Mouse (Mus musculus): ENCODE data around the gene Rnf216.

The Rnf216 gene

DNA sequence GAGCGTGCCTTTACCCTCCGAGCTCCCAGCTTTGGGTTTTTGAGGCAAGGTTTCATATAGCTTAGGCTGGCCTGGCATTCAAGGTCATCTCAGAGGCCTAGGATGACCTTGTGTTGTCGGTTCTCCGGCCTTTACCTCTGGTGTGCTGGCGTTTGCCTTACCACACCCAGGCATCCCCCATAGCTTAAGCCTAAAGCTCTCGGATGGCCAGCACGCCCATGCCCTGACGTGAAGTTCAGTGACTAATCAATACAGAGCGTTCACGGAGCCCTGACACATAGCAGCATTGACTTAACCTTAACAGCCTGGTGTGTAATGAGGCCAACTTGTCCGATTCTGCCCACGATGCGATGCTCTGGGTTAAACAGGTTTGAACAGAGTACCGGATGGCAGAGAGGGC lies 154.3 kb downstream of the Rnf216 start:
- DNase-seq: no peak

- no peak for DNase-seq
Observed at GRCm38 (mm10) chr5:142956956-142957703, 155.7 kb downstream of the Rnf216 start.

DNA sequence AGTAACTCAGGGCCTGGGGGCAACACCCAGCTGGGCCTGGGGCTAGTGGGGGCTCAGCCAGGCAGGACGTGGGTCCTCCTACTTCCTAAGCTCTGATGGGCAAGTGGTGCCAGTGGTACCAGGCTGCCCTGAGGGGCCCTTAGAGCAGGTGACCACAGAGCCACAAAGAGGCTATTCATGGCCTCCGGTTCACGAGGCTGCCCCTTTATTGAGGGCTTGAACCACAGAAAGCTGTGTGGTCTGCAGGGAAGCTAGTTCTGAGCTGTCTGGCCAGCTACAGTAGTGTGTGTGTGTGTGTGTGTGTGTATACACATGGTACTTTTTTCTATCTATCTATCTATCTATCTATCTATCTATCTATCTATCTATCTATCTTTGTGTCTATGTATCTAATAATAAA lies 159.2 kb downstream of the Rnf216 start:
- no peak for DNase-seq

- DNase-seq: no peak
Observed at GRCm38 (mm10) chr5:142950405-142950804, 162.4 kb downstream of the Rnf216 start.

- no peak for DNase-seq
Observed at GRCm38 (mm10) chr5:142949580-142949979, 163.2 kb downstream of the Rnf216 start.

- DNase-seq: no peak
Observed at GRCm38 (mm10) chr5:142947460-142947859, 165.3 kb downstream of the Rnf216 start.

GRCm38 (mm10) chr5:142944979-142945682 lies 167.7 kb downstream of the Rnf216 start:
- no peak for DNase-seq

Measured in cerebellum, adult 11 months (tissue).